9 mouse cellular contexts compared by ENCODE assay signal in the genomic region with DNA sequence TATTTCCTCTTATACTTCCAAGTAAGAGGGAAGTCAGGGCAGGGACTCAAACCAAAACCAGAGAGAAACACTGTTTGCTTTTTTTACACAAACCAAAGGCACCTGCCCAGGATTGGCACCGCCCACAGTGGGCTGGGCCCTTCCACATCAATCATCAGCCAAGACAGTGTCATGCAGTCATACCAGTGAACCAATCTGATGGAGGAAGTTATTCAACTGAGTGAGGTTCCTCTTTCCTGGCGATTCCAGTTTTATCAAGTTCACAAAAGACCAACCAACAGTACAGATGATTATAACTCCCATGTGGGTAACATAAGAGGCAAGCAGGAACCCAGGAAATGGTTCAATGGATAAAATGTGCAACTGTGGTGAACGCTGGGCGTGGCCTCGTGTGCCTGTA.
DNase-seq lines count a peak whose midpoint lies in the region; ATAC-seq and TF ChIP-seq lines count a peak whose summit lies in the region.
"Had no signal": no experiment of that assay in that cellular context is flagged by ENCODE, and none has a peak within 500 bp of the region (broad histone marks: within the 10 kb centered on the region; RNA-seq: fewer than 3 reads in every experiment).

No protein-coding gene starts in this region.

- no peaks in the 10 kb centered on the region for H3K36me3 ChIP-seq in embryonic facial prominence, embryonic 14.5 days (ENCODE audit: control insufficient read depth, insufficient read depth, low read length)
- H3K36me3 ChIP-seq in embryonic facial prominence, embryonic 10.5 days (replicated peaks): no peaks in the 10 kb centered on the region
- H3K36me3 ChIP-seq in midbrain, embryonic 11.5 days (ENCODE audit: control insufficient read depth, insufficient read depth, low read length): no peaks in the 10 kb centered on the region
- H3K36me3 ChIP-seq in midbrain, embryonic 16.5 days (ENCODE audit: control insufficient read depth, insufficient read depth, low read length): no peaks in the 10 kb centered on the region
- H3K36me3 ChIP-seq in stomach, embryonic 16.5 days (ENCODE audit: control insufficient read depth, insufficient read depth, low read length): no peaks in the 10 kb centered on the region

- H3K4me1 ChIP-seq in embryonic facial prominence, embryonic 14.5 days (ENCODE audit: control insufficient read depth, insufficient read depth, low read length): no peaks in the 10 kb centered on the region
- no peaks in the 10 kb centered on the region for H3K4me1 ChIP-seq in embryonic facial prominence, embryonic 10.5 days
- no peaks in the 10 kb centered on the region for H3K4me1 ChIP-seq in midbrain, embryonic 11.5 days (ENCODE audit: control insufficient read depth, insufficient read depth, low read length)
- H3K4me1 ChIP-seq in midbrain, embryonic 16.5 days (ENCODE audit: control insufficient read depth, insufficient read depth, low read length): no peaks in the 10 kb centered on the region
- 0 out of 2 replicates have a peak, but pooled peaks cover 3% of the 10 kb centered on the region for H3K4me1 ChIP-seq in stomach, embryonic 16.5 days (ENCODE audit: control insufficient read depth, insufficient read depth, low read length)

- no peak overlapping the region for H3K9ac ChIP-seq in embryonic facial prominence, embryonic 14.5 days (ENCODE audit: low read depth, low read length)
- no peak overlapping the region for H3K9ac ChIP-seq in midbrain, embryonic 11.5 days (ENCODE audit: low read length)
- no peak overlapping the region for H3K9ac ChIP-seq in midbrain, embryonic 16.5 days (ENCODE audit: low read depth, low read length)
- no peak overlapping the region for H3K9ac ChIP-seq in stomach, embryonic 16.5 days (ENCODE audit: low read length)

- H3K4me3 ChIP-seq in embryonic facial prominence, embryonic 14.5 days (ENCODE audit: low read depth, low read length): no peak overlapping the region
- H3K4me3 ChIP-seq in embryonic facial prominence, embryonic 10.5 days: no peak overlapping the region
- H3K4me3 ChIP-seq in midbrain, embryonic 11.5 days (ENCODE audit: low read depth, low read length): no peak overlapping the region
- H3K4me3 ChIP-seq in midbrain, embryonic 16.5 days (ENCODE audit: low read depth, low read length): no peak overlapping the region
- H3K4me3 ChIP-seq in stomach, embryonic 16.5 days (replicated peaks; ENCODE audit: low read length): no peak overlapping the region
- no peak overlapping the region for H3K4me3 ChIP-seq in layer of hippocampus, adult 2 months

- WGBS in embryonic facial prominence, embryonic 14.5 days: 82% methylated on average over 5 of the region's 5 CpGs
- 87% methylated on average over 5 of the region's 5 CpGs for WGBS in embryonic facial prominence, embryonic 10.5 days
- WGBS in midbrain, embryonic 11.5 days: 90% methylated on average over 5 of the region's 5 CpGs
- WGBS in midbrain, embryonic 16.5 days: 91% methylated on average over 5 of the region's 5 CpGs
- WGBS in stomach, embryonic 16.5 days: 76% methylated on average over 5 of the region's 5 CpGs

- TF ChIP-seq CTCF in layer of hippocampus, adult 2 months (conservative IDR thresholded peaks at IDR 0.05): no peak

- 0 out of 2 replicates have a peak, but pooled peaks have one; percentile 26 for ATAC-seq in embryonic facial prominence, embryonic 14.5 days (ENCODE audit: low read depth)
- no peak for ATAC-seq in midbrain, embryonic 11.5 days (ENCODE audit: low FRiP score)
- no peak for ATAC-seq in midbrain, embryonic 16.5 days
- peak; percentile 67; the same call in 1 of the 2 replicates for ATAC-seq in stomach, embryonic 16.5 days (ENCODE audit: insufficient read depth, low FRiP score)

- no peak for DNase-seq in embryonic facial prominence, embryonic 14.5 days (ENCODE audit: low spot score)
- no peak for DNase-seq in embryonic facial prominence, embryonic 10.5 days (ENCODE audit: low spot score)
- DNase-seq in midbrain, embryonic 11.5 days (ENCODE audit: low spot score, missing footprints): peak; percentile 69
- peak; percentile 28 for DNase-seq in induced T-regulatory cell, adult 2 months (ENCODE audit: low read depth)
- no peak for DNase-seq in ovary, postnatal 10 days (ENCODE audit: low spot score)
- no peak for DNase-seq in layer of hippocampus, adult 2 months (ENCODE audit: low spot score in 2 of 2)
- DNase-seq: heart, postnatal 4 days had no signal

- no peaks in the 10 kb centered on the region for H3K27me3 ChIP-seq in embryonic facial prominence, embryonic 14.5 days (replicated peaks; ENCODE audit: control insufficient read depth, insufficient read depth, low read length)
- H3K27me3 ChIP-seq in embryonic facial prominence, embryonic 10.5 days (replicated peaks; ENCODE audit: low read depth, poor library complexity, severe bottlenecking): no peaks in the 10 kb centered on the region
- no peaks in the 10 kb centered on the region for H3K27me3 ChIP-seq in midbrain, embryonic 11.5 days (ENCODE audit: control insufficient read depth, insufficient read depth, low read length)
- H3K27me3 ChIP-seq in midbrain, embryonic 16.5 days (ENCODE audit: control insufficient read depth, insufficient read depth, low read depth, low read length): no peaks in the 10 kb centered on the region
- no peaks in the 10 kb centered on the region for H3K27me3 ChIP-seq in stomach, embryonic 16.5 days (ENCODE audit: control insufficient read depth, insufficient read depth, low read length)

- H3K4me2 ChIP-seq in embryonic facial prominence, embryonic 14.5 days (ENCODE audit: low read depth, low read length): no peak overlapping the region
- no peak overlapping the region for H3K4me2 ChIP-seq in midbrain, embryonic 11.5 days
- no peak overlapping the region for H3K4me2 ChIP-seq in midbrain, embryonic 16.5 days (ENCODE audit: low read length)
- H3K4me2 ChIP-seq in stomach, embryonic 16.5 days (ENCODE audit: low read depth, low read length): no peak overlapping the region

- H3K9me3 ChIP-seq in embryonic facial prominence, embryonic 14.5 days (ENCODE audit: control insufficient read depth, low read length): no peaks in the 10 kb centered on the region
- H3K9me3 ChIP-seq in embryonic facial prominence, embryonic 10.5 days: no peaks in the 10 kb centered on the region
- H3K9me3 ChIP-seq in midbrain, embryonic 11.5 days (ENCODE audit: control insufficient read depth, low read length): no peaks in the 10 kb centered on the region
- no peaks in the 10 kb centered on the region for H3K9me3 ChIP-seq in midbrain, embryonic 16.5 days (replicated peaks; ENCODE audit: control insufficient read depth, low read length, poor library complexity, severe bottlenecking)
- no peaks in the 10 kb centered on the region for H3K9me3 ChIP-seq in stomach, embryonic 16.5 days (replicated peaks; ENCODE audit: control insufficient read depth, low read length)

- no peak overlapping the region for H3K27ac ChIP-seq in embryonic facial prominence, embryonic 14.5 days (replicated peaks; ENCODE audit: low read depth, low read length)
- H3K27ac ChIP-seq in embryonic facial prominence, embryonic 10.5 days (replicated peaks): no peak overlapping the region
- no peak overlapping the region for H3K27ac ChIP-seq in midbrain, embryonic 11.5 days (ENCODE audit: low read depth, low read length)
- no peak overlapping the region for H3K27ac ChIP-seq in midbrain, embryonic 16.5 days (ENCODE audit: low read length)
- H3K27ac ChIP-seq in stomach, embryonic 16.5 days (ENCODE audit: low read length): no peak overlapping the region
- H3K27ac ChIP-seq in layer of hippocampus, adult 2 months: no peak overlapping the region

Comparison
In these comparisons a context has a peak if more than half of its experiments do, and no peak if none do; other contexts are left out.
1. ATAC-seq: peak in embryonic facial prominence, embryonic 14.5 days (single experiment) and stomach, embryonic 16.5 days (single experiment); none in midbrain, embryonic 11.5 days (single experiment) and midbrain, embryonic 16.5 days (single experiment).
2. DNase-seq: peak in midbrain, embryonic 11.5 days (single experiment) and induced T-regulatory cell, adult 2 months (single experiment); none in embryonic facial prominence, embryonic 14.5 days (single experiment), embryonic facial prominence, embryonic 10.5 days (single experiment), ovary, postnatal 10 days (single experiment) and layer of hippocampus, adult 2 months (0 of 2).